Mouse (Mus musculus): ENCODE measurements around the gene Tcaf2.

- no peak for TF ChIP-seq CTCF (IDR thresholded peaks at IDR 0.05; ENCODE audit: low read depth)
- no peak for TF ChIP-seq EP300 (optimal IDR thresholded peaks at IDR 0.05)
Measured at GRCm38 (mm10) chr6:42634393-42634792, 10.7 kb downstream of the Tcaf2 start.

All from stomach, postnatal 0 days (tissue).